Mouse (Mus musculus): ENCODE measurements around the gene Flvcr2.

Flvcr2 gene

DNA sequence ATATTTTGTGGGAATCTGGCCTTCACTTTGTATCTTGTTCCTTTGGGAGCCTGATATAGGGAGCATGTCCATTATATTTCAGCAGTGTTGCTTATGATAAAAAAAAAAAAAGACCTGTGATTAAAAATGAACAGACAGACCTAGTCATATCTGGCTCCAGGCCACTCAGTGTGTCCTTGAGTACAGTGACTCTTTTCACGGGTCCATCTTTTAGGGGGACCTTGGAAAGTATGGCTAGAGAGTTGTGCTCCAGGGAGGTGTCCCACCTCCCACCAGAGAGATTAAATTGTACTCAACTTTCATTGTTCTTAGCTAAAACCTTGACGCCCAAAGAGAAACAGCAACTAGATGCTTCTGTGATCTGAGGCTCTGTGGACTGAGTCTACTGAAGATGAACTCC is 47.8 kb downstream of the Flvcr2 start:
- in situ Hi-C loops (cut with MseI, MboI), result no loop called here

DNA sequence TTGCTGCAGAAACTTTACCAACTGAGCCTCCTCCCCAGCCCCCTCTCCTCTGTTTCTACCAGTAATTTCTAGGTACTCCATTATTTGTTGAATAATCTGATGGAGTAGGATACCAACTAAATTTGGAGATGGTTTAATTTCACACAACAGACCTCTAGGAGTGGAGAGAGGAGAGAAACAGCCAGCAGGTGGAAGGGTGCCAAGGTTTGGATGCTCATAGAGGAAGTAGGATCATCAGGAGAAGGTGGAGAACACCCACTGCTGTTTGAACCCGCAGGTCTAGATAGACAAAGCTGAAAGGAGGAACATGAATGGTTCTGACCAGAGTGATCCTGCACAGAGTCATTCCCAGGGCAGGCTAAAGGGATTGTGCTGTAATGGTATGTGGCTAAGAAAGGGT is 49.2 kb downstream of the Flvcr2 start:
- in situ Hi-C loops (cut with MseI, MboI), result no loop called here

DNA sequence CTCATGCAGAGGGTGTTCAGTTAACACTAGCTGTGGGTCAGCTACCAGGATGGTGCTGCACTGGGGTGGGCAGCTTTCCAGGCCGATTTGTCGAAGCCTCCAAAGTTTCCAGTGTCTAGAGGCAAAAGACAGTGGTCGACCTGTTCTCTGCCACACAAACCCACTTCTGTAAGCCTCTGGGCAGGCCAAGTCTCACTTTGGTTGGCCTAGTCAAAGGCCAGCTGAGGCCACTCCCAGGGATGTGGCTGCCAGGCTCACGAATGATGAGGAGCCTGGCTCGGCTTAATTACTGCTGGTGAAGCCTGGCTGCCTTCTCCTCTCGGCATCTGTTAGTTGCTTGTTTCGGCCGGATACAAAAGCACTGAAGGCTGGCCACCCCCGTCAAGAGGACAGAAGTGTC is 53.7 kb downstream of the Flvcr2 start:
- in situ Hi-C loops (cut with MseI, MboI), result no loop called here

DNA sequence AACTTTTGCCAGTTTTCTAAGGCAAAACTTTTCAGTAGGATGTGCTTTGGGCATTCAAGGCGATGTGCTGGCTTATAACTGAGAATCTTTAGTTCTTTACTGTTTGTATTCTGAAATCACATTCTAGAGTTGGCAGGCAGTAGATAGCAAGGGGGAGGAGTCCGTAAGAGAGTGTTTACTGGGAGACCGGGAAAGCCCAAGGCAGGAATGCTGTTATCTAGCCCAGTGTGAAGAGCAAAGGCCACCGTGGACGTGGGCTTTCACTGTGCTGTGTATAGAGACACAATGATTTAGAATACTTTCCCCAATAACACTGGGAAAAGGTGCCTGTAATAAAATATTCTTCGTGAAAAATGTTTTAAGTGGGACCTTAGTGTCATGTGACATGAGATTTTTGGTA is 63.4 kb downstream of the Flvcr2 start:
- in situ Hi-C loops (cut with MseI, MboI), result no loop called here

DNA sequence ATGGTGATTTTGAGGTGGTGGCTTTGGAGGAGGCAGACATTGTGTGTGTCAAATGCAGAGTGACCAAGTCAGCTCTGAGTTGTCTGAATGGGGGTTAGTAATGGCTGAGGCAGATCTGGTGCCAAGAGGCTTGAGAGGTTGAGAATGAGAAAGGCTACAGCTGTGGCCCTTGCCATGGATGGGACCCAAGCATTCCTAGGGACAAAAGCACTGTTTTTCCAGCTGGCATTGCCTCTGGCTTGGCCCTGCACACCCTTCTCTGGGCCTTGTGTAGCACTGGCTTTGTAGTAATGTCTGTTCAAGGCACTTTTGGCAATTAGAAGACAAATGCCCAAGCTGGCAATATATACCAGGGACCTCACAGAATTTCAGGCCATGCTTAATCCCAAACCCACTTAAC is 64.6 kb downstream of the Flvcr2 start:
- in situ Hi-C loops (cut with MseI, MboI), result no loop called here

DNA sequence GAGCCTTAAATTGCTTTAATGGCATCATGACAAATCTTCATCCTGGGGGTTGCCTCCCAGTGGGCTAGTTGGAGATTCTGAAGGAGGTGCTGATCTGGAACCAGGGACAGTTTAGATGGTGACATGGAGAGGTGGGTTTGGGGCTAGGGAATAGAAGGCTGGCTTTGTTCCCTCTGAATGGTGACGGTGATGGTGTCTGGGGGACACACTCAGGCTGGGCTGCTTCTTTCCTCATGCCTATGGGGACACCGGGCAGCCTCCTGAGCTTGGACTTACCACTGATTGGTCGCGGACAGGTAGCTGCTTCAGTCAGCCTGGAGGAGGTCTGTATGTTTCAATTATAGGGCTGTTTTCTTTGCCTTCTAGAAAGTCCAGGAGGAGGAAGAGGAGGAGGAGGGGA is 65.3 kb downstream of the Flvcr2 start:
- in situ Hi-C loops (cut with MseI, MboI), result no loop called here

DNA sequence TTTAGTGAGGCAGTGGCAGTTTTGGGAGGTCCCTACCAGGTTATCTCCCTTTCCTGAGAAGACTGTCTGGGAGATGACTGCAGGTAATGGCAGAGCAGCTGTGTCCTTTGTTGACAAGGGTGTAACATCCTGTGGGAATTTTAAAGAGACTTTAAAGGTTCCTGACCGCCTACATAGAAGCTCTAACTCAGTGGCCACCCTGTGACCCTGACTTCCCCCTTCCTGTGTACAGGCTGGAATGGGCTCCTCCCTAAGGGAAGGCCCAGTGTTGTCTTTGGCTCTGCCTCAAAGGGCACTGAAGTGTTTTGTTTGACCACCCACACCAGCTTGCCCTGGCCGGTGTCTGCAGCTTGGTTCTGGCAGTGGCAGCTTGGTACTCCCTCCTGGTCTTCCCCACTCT is 67.3 kb downstream of the Flvcr2 start:
- in situ Hi-C loops (cut with MseI, MboI), result no loop called here

DNA sequence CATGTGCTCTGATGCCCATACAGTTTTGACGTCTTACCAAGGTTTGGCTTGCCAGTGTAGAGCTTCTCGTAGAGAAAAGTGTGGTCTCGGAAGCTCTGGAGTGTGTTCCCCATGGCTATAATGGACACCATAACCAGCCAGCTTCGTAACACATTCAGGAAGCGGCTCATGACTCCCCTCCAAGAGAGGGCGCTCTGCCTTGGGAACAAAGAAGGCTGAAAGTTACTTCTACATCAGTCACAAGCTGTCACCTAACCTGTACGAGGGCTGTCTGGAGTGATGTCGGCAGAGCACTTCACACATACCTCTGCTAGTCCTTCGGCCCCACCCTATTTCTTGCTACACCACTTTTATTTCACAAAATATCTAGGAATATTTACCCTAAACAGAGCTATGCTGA is 75.7 kb downstream of the Flvcr2 start:
- in situ Hi-C loops (cut with MseI, MboI), result no loop called here

DNA sequence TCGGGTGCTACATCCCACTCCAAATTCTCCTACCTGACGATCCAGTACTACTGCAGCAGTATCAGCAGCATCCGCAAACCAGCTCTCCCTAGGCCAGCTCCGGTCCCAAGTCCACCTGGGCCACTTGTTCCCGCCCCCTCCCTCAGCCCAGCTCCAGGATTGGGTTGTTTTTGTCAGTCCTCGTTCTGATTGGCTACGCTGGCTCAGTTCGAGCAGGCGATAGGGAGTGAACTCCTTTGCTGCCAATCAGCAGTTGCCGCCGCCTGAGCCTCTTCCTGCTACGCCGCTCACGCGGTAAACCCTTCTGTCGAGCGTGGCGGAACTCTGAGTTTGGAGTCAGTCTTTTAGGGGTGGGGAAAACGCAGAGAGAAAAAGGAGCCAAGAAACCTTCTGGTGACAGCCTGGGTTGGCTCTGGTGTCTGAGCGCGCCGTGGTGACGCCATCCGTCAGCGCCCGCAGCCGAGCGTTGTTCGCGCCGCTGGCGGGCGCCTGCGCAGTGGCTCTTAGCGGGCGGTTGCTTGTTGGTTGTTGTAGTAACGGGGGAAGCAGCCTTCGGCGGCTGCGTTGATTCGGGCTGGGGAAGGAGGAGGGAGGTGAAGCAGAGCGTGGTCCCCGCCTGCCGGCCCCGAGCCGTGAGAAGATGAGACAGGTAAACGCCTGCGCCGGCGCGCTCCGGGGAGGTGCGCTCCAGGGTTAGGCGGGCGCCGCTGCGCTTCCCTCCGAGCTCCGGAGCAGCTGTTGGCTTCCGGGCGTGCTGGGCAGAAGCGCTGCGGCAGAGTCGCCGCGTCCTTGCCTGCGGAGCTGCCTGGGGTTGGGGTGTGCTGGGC is 78.3 kb downstream of the Flvcr2 start, which contains the start of the genes Erg28 and Ttll5:
Erg28 (minus strand) TSS at position 113 of the 827 bp plus-strand sequence.
Ttll5 (plus strand) TSS at position 222 of the 827 bp plus-strand sequence.
- in situ Hi-C loops (cut with MseI, MboI), result no loop called here

DNA sequence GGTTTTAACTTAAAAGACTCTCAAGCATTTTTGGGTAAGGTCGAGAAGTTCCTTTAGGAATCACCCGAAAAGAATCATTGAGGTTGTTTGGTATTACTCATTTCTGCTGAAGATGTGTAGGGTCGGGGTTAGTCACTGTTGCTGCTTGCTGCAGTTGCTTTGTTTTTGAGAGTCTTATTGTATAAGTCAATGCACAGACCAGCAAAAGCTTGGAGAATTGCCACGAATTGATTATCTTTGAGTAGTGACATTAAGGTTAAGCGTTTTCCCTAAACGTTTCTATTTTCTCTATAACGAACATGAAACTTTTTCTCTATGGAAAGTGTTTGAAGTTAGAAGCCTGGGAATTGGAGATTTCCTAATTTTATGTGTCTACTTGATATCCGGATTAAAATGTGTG is 79.0 kb downstream of the Flvcr2 start:
- in situ Hi-C loops (cut with MseI, MboI), result no loop called here

DNA sequence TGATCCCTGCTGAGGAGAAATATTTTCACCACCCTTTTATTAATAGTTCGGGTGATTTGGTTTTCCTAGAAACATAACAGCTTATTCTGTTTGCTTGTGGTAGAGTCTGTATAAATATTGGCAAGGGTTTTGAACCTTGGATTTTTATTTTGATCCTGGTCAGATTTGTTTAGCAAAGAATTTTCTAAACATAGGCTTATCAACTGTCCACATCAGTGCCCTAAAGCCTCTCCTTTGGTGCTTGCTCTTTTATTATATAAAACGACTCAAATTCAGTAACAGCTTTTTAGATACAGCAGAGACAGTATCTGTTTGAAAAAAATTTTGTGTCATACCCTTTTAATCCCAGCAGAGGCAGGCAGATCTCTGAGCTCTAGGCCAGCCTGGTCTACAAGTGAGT is 79.5 kb downstream of the Flvcr2 start:
- in situ Hi-C loops (cut with MseI, MboI), result no loop called here

DNA sequence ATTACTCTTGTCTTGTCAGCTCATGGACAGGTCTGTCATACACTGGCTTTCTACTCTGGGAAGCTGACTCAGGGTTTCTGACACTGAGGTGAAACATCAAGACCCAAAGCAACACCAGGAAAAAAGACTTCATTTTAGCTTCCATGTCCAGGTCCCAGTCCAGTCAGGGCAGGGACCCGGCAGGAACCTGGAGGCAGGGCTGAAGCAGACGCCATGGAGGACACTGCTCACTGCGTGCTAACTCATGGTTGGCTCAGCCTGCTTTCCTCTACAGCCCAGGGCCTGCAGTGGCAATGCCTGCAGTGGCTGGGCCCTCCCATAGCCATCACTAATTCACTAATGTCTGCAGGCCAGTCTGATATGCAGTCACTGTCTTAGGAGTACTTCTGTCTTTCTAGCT is 82.5 kb downstream of the Flvcr2 start:
- in situ Hi-C loops (cut with MseI, MboI), result no loop called here

DNA sequence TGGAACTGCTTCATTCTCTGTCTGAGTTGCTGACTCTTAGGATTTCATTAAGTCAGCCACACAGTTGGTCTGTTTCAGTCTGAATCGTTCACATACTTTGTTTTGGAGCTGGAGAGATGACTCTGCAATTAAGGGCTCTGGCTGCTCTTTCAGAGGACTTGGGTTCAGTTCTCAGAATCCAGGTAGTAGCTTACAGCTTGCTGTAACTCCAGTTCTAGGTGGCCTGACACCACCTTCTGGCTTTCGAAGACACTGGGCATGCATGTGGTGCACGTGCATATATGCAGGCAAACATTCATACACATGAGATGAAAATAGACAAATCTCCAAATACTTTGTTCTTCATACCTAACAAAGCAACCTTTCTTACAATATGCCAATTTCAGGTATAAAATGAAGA is 83.5 kb downstream of the Flvcr2 start:
- in situ Hi-C loops (cut with MseI, MboI), result no loop called here

DNA sequence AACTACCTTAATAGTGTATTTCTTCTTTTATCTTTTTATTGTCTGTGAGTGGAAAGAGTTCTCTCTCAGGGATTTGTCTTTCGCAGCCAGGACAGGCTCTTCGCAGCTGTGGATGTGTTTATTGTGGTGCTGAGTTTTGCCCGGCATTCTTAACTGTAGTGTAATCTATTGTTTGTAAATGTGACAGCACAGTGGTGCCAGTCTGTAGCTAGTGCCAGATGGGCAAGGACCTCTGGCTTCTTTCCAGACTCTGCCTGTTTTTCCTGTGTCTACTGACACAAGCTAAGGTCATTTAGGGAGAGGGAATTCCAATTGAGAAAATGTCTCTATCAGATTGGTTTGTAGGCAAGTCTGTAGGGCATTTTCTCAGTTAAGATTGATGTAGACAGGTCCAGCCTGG is 84.4 kb downstream of the Flvcr2 start:
- in situ Hi-C loops (cut with MseI, MboI), result no loop called here

DNA sequence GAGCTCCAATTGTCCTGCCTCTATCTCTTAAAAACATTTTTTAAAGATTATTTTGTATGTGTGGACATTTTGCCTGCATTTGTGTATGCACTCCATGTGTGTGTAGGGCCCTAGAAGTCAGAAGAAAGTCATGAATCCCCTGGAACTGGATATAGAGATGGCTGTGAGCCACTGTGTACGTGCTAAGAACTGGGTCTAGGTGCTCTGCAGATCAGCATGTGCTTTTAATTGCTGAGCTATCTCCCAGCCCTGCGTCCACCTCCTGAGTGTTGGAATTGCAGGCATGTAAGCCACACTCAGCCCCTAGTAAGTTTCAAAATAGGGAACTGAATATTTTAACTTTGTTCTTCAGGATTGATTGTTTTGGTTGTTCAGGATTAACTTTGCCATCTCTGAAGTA is 88.2 kb downstream of the Flvcr2 start:
- in situ Hi-C loops (cut with MseI, MboI), result no loop called here

DNA sequence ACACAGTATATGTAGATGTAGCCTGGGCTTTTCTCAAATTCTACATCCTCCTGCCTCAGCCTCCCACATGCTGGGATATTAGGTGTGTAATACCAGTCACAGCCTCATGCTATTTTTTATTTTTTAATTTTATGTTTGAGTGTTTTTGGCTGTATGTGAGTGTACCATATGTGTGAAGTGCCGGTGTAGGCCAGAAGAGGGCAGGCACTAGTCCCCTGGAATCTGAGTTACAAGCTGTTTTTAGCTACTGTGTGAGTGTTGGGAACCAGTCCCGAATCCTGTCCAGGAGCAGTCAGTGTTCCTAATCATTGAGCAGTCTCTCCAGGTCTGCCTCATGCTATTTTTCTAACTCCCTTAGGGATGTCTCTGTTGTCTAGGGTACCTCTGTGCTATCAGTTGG is 91.4 kb downstream of the Flvcr2 start:
- in situ Hi-C loops (cut with MseI, MboI), result no loop called here

DNA sequence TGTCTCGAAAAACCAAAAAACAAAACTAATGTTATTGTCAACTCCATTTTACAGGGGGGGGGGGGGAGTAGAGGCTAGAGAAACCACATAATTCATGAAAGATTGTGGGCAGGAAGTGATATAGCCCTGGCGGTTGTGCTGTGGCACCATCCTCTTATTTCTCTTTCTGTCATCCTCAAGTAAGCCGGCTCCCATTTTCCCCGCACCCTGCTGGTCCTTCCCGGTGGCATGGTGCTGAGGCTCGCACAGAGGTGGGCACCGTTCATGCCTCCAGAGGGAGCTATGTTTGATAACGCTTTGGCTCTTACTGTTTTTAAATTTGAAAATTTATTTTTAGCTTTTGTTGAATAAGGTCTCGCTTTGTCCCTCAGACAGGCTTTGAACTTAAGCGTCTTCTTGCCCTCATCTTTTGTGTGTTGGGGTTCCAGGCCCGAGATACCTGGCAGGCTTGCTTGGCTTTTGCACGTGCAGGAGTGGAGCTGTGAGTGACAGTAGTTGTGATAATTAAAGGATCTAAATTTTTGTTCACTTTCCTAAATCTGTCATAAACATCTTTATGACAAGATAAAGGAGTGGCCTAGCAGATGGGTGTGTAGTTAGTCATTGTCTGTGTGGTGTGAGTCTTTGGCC is 93.1 kb downstream of the Flvcr2 start:
- in situ Hi-C loops (cut with MseI, MboI), result no loop called here

DNA sequence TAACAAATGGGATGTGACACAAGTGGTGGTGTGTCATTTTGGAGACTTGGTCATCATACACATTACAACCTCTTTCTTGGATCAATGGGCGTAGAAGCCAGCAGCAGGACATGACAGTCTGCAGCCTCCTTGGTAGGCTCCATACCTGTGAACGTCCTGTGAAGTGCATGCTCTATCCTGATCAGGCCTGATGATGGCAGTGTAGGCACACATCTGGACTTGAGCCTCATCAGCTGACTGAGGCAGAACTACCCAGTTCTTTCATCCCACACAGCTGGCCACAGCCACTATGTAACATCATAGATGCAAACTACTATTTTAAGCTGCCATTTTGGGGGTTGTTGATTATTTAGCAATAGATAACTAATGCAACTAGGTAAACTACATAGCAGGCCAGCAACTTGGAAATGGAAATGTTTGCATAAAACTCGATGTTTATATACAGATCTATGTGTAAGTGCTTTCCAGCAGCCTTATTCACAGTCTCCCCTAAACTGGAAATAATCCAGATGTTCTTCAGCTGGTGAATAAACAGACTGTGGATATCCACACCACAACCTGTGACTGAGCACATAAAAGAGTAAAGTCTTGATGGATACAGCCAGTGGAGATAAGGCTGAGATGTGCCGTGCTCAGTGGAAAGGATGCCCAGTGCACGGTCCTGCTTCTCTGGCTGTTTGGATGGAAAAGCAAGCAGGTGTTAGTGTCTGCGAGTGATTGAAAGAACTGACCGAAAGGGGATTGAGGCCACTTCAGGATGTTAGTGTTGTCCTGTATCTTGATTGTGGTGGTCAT is 102.0 kb downstream of the Flvcr2 start:
- in situ Hi-C loops (cut with MseI, MboI), result no loop called here

DNA sequence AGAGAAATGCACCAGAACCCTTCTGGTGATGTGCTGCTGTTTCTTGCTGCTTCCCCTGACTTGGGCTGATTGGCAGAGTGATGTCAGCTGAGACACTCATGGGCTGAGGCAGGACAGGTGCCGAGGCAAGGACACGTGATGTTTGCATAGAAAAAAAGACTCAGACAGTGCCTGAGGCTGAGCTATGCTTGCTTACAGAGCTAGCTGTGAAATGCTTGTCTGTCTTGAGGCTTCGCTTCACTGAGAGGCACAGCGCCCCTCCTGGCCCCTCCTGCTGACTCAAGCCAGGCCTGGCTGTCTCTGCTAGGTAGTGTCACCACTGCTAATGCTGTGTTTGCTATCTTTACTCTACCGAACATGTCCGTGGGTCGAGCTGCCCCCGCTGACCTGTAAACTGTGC is 104.3 kb downstream of the Flvcr2 start:
- in situ Hi-C loops (cut with MseI, MboI), result loop anchor here in 1 of 2 experiments (25.0 kb wide), 1 partner anchor 237 kb away; the partner anchor contains the start of genes Ift43 and Tgfb3

DNA sequence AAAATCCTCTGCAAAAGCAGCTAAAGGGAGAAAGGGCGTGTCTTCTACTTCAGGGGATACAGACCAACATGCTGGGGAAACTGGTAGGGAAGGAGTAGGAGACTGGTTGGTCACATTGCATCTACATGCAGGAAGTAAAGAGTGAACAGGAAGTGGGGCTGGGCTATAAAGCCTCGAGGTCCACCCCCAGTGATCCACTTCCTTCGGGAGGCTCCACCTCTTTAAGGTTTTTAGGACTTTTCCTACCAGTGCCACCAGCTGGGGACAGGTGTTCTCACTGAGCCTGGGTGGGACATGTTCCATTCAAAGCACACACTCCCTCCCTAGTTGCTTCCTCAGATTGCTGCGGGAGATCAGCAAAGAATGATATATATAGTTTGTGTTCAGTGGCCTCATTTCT is 107.5 kb downstream of the Flvcr2 start:
- in situ Hi-C loops (cut with MseI, MboI), result loop anchor here in 1 of 2 experiments (25.0 kb wide), 1 partner anchor 233 kb away; the partner anchor contains the start of genes Ift43 and Tgfb3

DNA sequence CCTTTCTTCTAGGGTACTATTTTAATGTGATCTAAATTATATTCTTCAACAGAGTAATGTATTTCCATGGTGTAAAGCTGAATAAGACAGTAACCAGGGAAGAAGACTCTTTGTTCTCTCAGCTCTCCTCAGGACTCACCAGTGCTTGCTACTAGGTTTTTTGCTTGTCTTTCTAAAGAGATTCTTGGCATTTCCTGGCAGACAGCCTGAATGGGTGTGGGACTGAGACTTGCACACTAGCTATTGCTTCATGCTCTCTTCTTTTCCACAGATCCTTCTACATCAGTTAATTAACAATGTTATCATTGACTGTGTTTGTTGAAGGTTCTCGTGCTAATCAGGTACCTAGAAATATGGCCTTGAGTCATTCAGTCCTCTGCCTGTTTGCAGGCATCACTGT is 107.9 kb downstream of the Flvcr2 start:
- in situ Hi-C loops (cut with MseI, MboI), result loop anchor here in 1 of 2 experiments (25.0 kb wide), 1 partner anchor 233 kb away; the partner anchor contains the start of genes Ift43 and Tgfb3

DNA sequence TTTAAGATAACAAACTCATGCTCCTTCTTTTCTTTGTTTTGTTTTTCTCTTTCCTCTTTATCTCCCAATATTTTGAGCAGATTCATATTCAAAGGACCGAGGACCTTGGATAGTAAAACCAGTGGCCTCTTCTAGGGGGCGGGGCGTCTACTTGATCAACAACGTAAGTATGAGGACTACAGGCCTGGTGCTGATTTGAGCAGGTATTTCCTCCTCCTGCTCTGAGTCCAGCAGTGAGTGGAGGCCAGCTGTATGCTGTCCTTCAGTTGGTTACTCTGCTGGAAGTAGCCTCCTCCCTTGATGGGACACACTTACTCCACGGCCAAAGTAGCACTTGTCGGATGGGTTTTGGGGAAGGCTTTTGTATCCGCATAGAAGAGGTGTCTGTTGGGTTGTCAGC is 111.0 kb downstream of the Flvcr2 start:
- in situ Hi-C loops (cut with MseI, MboI), result loop anchor here in 1 of 2 experiments (25.0 kb wide), 1 partner anchor 230 kb away; the partner anchor contains the start of genes Ift43 and Tgfb3

Data from mouse trophoblast stem cell (cell line).